Mouse (Mus musculus) spleen, adult 2 months (tissue): ENCODE measurements around the gene Sdf4.

Experiments
- CTCF ChIP-seq: fragments of 200-500 bp; IDR thresholded peaks from 2 replicates; pipeline ENCODE4 v1.5.1; 2011; ENCODE audit warnings: mild to moderate bottlenecking, inconsistent platforms; ENCODE audit not compliant: insufficient read depth, insufficient read length, insufficient replicate concordance; ENCODE audit errors: extremely low read depth
- POLR2A ChIP-seq: fragments of 200-500 bp; IDR thresholded peaks from 2 replicates; pipeline ENCODE4 v1.6.1; 2011; ENCODE audit warnings: low read depth, low read length, inconsistent platforms

- TF ChIP-seq POLR2A (no peak), CTCF (no peak)
Measured at GRCm38 (mm10) chr4:155944271-155944670, 48.4 kb upstream of the Sdf4 start.
